Comparison of ENCODE assay signal across 17 mouse cellular contexts in the genomic region with DNA sequence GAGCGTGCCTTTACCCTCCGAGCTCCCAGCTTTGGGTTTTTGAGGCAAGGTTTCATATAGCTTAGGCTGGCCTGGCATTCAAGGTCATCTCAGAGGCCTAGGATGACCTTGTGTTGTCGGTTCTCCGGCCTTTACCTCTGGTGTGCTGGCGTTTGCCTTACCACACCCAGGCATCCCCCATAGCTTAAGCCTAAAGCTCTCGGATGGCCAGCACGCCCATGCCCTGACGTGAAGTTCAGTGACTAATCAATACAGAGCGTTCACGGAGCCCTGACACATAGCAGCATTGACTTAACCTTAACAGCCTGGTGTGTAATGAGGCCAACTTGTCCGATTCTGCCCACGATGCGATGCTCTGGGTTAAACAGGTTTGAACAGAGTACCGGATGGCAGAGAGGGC. TPM values are rescaled to one million over a fixed set of nuclear protein-coding genes. Genes with fewer than 3 reads are reported as not detected.
"Had no signal": no experiment of that assay in that cellular context is flagged by ENCODE, and none has a peak within 500 bp of the region (broad histone marks: within the 10 kb centered on the region; RNA-seq: fewer than 3 reads in every experiment).

No protein-coding gene starts in this region.

- H3K36me3 ChIP-seq: liver, embryonic 15.5 days; midbrain, embryonic 13.5 days; midbrain, embryonic 15.5 days; neural tube, embryonic 12.5 days; stomach, embryonic 15.5 days had no signal

- H3K27ac ChIP-seq: liver, embryonic 15.5 days; midbrain, embryonic 13.5 days; midbrain, embryonic 15.5 days; neural tube, embryonic 12.5 days; stomach, embryonic 15.5 days; stomach, postnatal 0 days had no signal

- H3K4me2 ChIP-seq: liver, embryonic 15.5 days; lung, embryonic 14.5 days; midbrain, embryonic 11.5 days; midbrain, embryonic 13.5 days; midbrain, embryonic 15.5 days; neural tube, embryonic 12.5 days; stomach, embryonic 15.5 days had no signal

- H3K9me3 ChIP-seq: liver, embryonic 15.5 days; midbrain, embryonic 13.5 days; midbrain, embryonic 15.5 days; neural tube, embryonic 12.5 days; stomach, embryonic 15.5 days had no signal

- DNase-seq: lung, adult 18-20 months; lung, embryonic 14.5 days; lung, postnatal 10 days; lung, postnatal 4 days; right cerebral cortex, postnatal 14 days; thymus, adult 2 months; thymus, postnatal 25 days; thymus, postnatal 4 days had no signal

- ATAC-seq: midbrain, embryonic 13.5 days; midbrain, embryonic 15.5 days had no signal

- H3K9ac ChIP-seq: liver, embryonic 15.5 days; lung, embryonic 14.5 days; midbrain, embryonic 13.5 days; midbrain, embryonic 15.5 days; neural tube, embryonic 12.5 days; stomach, embryonic 15.5 days had no signal

- H3K27me3 ChIP-seq: midbrain, embryonic 13.5 days; midbrain, embryonic 15.5 days; stomach, embryonic 15.5 days had no signal

- H3K4me3 ChIP-seq: liver, embryonic 15.5 days; midbrain, embryonic 13.5 days; midbrain, embryonic 15.5 days; neural tube, embryonic 12.5 days; stomach, embryonic 15.5 days had no signal

RNA-seq across cellular contexts. Expression of a gene that starts 1.7 kb away (rescaled TPM):
- total RNA-seq: monocyte, adult 5-6 weeks; neutrophil, adult 5-6 weeks had no signal
